Mouse (Mus musculus) embryonic facial prominence, embryonic 10.5 days (tissue): ENCODE results near the gene Cnot6. TPM values are rescaled to one million over a fixed set of nuclear protein-coding genes. Genes with fewer than 3 reads are reported as not detected.

Source experiments
- DNase-seq: peaks from one replicate; pipeline ENCODE4 v3.0.0-alpha.2; 2017; ENCODE audit warnings: low spot score
- H3K27ac ChIP-seq: fragments of 300-500 bp; sonication (generic); replicated peaks from 2 replicates; pipeline ENCODE4 v1.5.1; 2016; ENCODE audit warnings: mild to moderate bottlenecking
- H3K27me3 ChIP-seq: fragments of 300-500 bp; sonication (generic); replicated peaks from 2 replicates; pipeline ENCODE4 v1.6.1; 2016; ENCODE audit warnings: low read depth, mild to moderate bottlenecking; ENCODE audit not compliant: poor library complexity, severe bottlenecking
- H3K36me3 ChIP-seq: fragments of 300-500 bp; sonication (generic); replicated peaks from 2 replicates; pipeline ENCODE4 v1.6.1; 2016; ENCODE audit warnings: mild to moderate bottlenecking, moderate library complexity
- H3K4me1 ChIP-seq: fragments of 300-500 bp; sonication (generic); 2 replicates; pipeline ENCODE4 v1.6.1; 2016
- H3K4me3 ChIP-seq: fragments of 300-500 bp; sonication (generic); 2 replicates; pipeline ENCODE4 v1.5.1; 2016; ENCODE audit warnings: mild to moderate bottlenecking, moderate library complexity
- H3K9me3 ChIP-seq: fragments of 300-500 bp; sonication (generic); 2 replicates; pipeline ENCODE4 v1.6.1; 2016; ENCODE audit warnings: mild to moderate bottlenecking
- WGBS: fragments of 180-500 bp; shearing (Covaris S2); methylation state at CpG from one replicate; pipeline ENCODE4 v1.1.7; 2016; 5-methylcytosine and 5-hydroxymethylcytosine counted together
- polyA plus RNA-seq: library from polyadenylated mRNA; unstranded; fragments of >200 nt; fragmentation: Nextera tagmentation; extraction: Ambion mirVana; gene quantifications from 2 replicates; pipeline ENCODE4 v1.2.1, GENCODE M21; 2016

Gene Cnot6
- polyA plus RNA-seq = 60.7 and 61.7 TPM in 2 replicates

DNA sequence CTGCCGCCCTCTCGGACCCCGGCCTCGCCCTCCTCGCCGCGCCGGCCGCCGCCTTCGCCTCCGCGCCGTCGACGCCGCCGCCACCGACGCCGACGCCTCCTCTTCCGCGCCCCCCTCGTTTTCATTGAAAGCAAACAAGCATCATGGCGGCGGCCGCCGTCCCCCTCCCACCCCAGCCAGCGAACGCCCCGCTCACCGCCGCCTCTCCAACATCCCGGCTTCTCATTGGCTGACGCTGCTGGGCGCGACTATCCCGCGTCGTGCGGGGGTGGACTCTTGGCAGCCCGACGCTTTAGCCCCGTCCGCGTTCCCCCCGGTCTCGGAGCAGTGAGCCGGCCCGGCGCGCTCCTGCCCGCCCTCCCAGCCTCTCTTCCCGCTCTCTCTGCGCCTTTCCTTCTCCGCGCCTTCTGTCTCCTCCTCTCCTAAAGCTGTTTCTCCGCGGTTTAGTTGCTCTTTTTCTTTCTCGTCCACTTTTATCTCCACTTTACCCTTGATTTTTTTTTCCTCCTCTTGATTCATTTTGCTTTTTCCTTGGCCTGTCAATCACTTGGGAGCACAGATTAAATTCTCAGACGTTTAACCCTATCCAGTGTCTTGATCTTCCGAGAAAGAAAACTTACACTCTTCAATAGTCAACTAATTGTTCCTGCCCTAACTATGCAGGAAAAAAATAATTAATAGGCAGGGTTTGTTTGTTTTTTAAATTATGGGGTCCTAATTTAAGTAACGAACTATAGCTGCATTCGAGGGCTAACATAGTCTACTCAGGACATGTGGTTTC, at the start of gene Cnot6:
TSS of gene Cnot6 (minus strand) at position 169 of the 781 bp plus-strand sequence.
- WGBS = 1% methylated on average over 65 of the region's 65 CpGs
- Histone ChIP-seq H3K27me3 (no peaks in the 10 kb centered on the region), H3K4me1 (peaks cover 35% of the 10 kb centered on the region), H3K4me3 (peak within 1 kb of the TSS; percentile 99), H3K36me3 (peaks cover 29% of the 10 kb centered on the region), H3K27ac (peak within 1 kb of the TSS; percentile 100), H3K9me3 (no peaks in the 10 kb centered on the region)
- peak; percentile 100 for DNase-seq

DNA sequence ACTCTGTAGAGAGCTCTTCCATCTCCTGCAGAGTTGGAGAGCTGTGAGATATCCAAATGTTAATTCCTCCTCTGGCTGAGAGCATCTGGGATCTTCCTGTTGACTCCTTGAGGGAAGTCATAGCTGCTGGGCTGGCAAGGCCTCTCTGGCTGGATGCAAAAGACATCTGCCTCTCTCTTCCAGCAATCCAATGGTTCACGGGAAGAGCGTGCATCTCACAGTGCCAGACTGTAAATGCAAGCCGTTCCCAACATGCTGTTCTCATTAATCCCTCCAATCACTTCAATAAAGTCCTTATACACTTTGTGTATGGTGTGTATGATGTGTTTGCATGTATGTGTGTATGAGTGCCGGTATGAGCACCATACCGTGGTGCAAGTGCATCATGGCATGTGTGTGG, 48.6 kb upstream of the Cnot6 start:
- H3K4me1 ChIP-seq = peaks cover 25% of the 10 kb centered on the region
- H3K4me3 ChIP-seq = no peak overlapping the region
- DNase-seq = no peak
- H3K27ac ChIP-seq = no peak overlapping the region
- no peaks in the 10 kb centered on the region for H3K9me3 ChIP-seq
- H3K36me3 ChIP-seq = no peaks in the 10 kb centered on the region
- no peaks in the 10 kb centered on the region for H3K27me3 ChIP-seq
- WGBS = 85% methylated on average over 5 of the region's 5 CpGs

DNA sequence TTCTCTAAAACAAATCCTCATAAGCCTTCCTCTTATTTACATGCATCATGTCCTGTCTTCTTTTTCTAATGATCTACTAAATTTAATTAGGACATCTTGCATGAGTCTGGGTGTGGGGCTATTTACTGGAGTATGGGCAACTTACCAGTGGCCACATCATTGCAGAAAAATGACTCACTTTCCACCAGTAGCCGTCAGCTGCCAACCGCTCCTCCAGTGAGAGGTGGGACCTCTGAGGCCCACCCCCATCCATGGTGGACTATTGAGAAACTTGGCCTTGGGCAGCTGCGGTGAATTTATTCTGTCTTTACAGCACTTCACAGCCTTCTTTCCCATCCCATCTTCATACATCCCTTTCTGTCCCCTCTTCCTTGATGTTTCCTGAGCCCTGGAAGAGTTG, 45.6 kb upstream of the Cnot6 start:
- Histone ChIP-seq H3K4me3 (no peak overlapping the region), H3K36me3 (no peaks in the 10 kb centered on the region), H3K9me3 (no peaks in the 10 kb centered on the region), H3K4me1 (peaks cover 14% of the 10 kb centered on the region), H3K27ac (no peak overlapping the region), H3K27me3 (no peaks in the 10 kb centered on the region)
- no peak for DNase-seq
- WGBS = 91% methylated on average over 3 of the region's 3 CpGs

DNA sequence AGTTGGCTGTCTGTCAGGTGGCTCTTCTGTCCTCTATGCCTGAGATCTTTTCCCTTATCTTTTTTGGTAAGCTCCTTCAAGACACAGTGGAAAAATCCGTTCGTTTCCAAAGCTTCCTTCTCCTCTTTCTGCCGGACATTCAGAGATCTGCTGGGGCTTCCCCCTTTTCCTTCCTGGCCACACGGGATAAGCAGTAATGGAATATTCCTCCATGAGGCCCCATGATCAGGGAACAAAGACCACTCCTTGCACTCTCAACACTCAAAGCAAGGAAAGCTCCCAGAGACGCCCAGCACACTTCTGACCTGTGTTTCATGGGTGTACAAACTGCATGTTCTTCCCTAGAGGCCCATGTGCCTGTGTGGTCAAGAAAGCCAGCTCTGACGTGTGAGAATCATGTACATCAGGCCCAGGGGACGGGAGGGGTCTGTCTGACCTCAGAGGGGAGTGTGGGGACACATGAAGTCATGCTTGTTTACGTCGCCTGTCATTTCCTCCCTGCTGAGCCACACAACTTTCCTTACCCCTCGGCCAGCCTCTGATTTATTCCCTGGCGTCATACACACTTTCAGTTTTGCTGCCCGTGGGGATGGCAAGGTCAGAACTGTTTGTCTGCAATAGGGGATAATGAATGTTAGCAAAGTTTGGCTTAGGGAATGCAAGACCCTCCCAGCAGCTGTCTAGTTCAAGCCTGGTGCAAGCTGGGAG, 42.6 kb upstream of the Cnot6 start:
- WGBS = 58% methylated on average over 12 of the region's 12 CpGs
- Histone ChIP-seq H3K4me1 (peaks cover 9% of the 10 kb centered on the region), H3K27me3 (no peaks in the 10 kb centered on the region)

DNA sequence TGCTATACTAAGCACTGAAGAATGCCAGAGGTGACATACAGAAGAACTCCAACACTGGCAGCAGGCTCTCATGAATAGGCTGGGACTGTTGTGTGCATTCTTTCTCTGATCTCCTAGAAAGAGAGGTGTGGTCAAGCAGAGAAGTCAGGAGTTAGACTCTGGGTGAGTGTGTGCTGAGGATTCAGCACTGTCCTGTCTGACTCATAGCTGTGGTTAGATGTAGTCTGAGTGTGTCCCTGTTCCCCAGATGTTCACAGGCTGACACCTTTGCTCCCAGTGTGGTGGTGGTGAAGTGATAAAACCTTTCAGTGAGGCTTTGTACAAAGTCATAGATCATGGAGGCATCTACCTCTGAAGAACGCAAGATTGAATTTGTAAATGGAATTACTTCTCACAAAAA, 34.2 kb upstream of the Cnot6 start:
- Histone ChIP-seq H3K27ac (no peak overlapping the region), H3K9me3 (peaks cover 5% of the 10 kb centered on the region; the same call in 1 of the 2 replicates), H3K4me3 (no peak overlapping the region), H3K36me3 (no peaks in the 10 kb centered on the region), H3K4me1 (no peaks in the 10 kb centered on the region), H3K27me3 (no peaks in the 10 kb centered on the region)
- WGBS = 88% methylated on average over 1 of the region's 1 CpGs
- DNase-seq = no peak

More for the DNA sequence above, 42.6 kb upstream of the Cnot6 start:
- Histone ChIP-seq H3K36me3 (no peaks in the 10 kb centered on the region), H3K9me3 (no peaks in the 10 kb centered on the region), H3K4me3 (no peak overlapping the region), H3K27ac (peak overlapping the region; percentile 44; the same call in 1 of the 2 replicates)
- no peak for DNase-seq

DNA sequence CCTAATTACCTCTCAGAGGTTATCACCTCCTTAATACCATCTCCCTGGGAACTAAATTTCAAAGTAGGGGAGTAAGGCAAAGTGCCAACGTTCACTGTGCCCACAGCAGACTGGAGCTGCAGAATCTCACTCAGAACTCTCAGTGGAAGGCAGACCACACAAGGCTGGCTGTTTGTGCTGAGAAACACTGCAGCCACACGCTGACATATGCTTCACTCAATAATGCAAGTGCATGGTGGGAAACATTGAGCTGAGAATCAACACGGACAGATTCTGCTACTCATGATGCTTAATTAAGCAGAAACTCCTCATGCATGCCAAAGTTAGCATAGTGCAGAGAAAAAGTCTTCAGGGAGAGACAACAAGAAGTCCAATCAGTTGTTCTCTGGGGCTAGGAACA, 33.3 kb upstream of the Cnot6 start:
- H3K4me1 ChIP-seq = no peaks in the 10 kb centered on the region
- DNase-seq = no peak
- no peaks in the 10 kb centered on the region for H3K36me3 ChIP-seq
- 82% methylated on average over 3 of the region's 3 CpGs for WGBS
- no peak overlapping the region for H3K4me3 ChIP-seq
- H3K27me3 ChIP-seq = no peaks in the 10 kb centered on the region
- no peak overlapping the region for H3K27ac ChIP-seq
- H3K9me3 ChIP-seq = peaks cover 5% of the 10 kb centered on the region; the same call in 1 of the 2 replicates

DNA sequence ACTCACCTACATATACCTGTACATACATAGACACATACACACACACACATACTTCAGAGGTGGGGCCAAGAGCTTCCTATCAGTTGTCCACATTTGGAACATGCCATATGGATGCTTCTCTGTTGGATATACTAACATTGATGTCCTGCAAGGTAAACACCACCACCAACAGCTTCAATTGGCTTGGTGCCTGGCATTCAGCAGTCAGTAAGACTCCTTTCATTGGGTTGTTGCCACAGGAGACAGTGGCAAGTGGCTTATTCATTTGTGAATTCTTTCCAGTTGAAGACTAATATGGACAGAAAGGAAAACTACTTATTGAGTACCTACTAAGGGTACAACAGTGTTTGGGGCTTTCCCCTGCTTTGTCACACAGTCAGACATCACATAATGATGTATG, 32.5 kb upstream of the Cnot6 start:
- DNase-seq = no peak
- H3K9me3 ChIP-seq = peaks cover 5% of the 10 kb centered on the region; the same call in 1 of the 2 replicates
- H3K27ac ChIP-seq = no peak overlapping the region
- no peak overlapping the region for H3K4me3 ChIP-seq
- no peaks in the 10 kb centered on the region for H3K27me3 ChIP-seq
- no peaks in the 10 kb centered on the region for H3K4me1 ChIP-seq
- H3K36me3 ChIP-seq = no peaks in the 10 kb centered on the region

DNA sequence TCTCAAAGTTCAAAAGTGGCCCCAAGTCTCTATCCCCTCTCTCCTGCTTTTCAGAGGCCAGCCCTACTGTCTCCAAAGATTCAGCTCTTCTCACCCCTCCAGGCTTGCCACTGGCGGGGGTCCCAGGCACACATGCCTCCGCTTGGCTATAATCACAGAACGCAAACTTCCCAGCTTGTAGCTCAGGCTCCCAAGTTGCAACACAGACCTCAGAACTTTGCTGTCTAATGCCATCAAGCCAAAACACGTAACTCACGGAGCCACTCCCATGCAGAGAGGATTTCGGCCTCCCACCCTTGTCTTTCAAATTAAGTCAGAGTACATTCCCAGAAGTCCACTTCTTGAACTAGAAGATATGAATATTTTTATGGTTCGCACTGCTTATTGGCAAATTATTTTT, 31.1 kb upstream of the Cnot6 start:
- no peak for DNase-seq
- no peak overlapping the region for H3K27ac ChIP-seq
- H3K9me3 ChIP-seq = no peaks in the 10 kb centered on the region
- H3K4me1 ChIP-seq = no peaks in the 10 kb centered on the region
- H3K27me3 ChIP-seq = no peaks in the 10 kb centered on the region
- H3K4me3 ChIP-seq = no peak overlapping the region
- no peaks in the 10 kb centered on the region for H3K36me3 ChIP-seq
- 87% methylated on average over 7 of the region's 7 CpGs for WGBS

DNA sequence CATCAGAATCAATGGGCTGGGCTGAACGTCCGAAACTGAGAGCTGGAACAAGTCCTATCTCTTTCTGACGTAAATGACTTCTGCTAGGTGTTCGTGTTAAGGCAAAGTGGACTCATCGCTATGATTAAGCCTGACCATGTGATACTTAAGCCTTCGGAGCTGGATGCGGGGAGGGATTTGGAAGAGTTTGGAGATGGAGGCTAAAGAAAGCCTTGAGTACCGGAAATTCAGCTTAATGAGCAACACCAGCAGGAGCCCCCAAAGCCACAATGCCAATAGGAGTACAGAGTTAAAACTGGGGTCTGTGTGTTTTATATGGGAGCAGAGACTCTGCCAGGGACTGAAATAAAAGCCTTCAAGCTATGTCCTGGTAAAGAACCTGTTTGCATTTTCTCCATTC, 29.7 kb upstream of the Cnot6 start:
- H3K9me3 ChIP-seq = no peaks in the 10 kb centered on the region
- WGBS = 74% methylated on average over 8 of the region's 8 CpGs
- no peak overlapping the region for H3K4me3 ChIP-seq
- no peaks in the 10 kb centered on the region for H3K36me3 ChIP-seq
- H3K27me3 ChIP-seq = no peaks in the 10 kb centered on the region
- no peak overlapping the region for H3K27ac ChIP-seq
- no peak for DNase-seq
- H3K4me1 ChIP-seq = 0 out of 2 replicates have a peak, but pooled peaks cover 3% of the 10 kb centered on the region

DNA sequence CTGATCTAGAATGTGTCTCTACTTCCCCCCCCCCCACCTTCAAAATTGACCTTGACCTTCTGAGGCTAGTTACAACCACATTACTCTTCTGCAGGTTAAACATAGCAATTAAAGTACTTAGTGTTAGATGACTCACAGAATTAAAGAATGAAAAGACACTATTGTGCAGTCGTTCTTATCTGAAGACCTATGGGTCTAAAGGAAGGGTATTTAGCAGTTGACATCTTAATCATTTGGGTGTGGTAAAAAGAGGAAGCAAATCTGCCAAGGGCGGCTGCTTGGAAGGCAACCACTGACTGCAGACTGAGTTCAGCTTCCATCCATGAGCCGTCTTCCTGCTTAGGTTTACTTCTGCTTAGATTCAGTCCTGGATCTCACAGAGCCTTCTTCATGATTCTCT, 27.3 kb upstream of the Cnot6 start:
- 0 out of 2 replicates have a peak, but pooled peaks cover 3% of the 10 kb centered on the region for H3K4me1 ChIP-seq
- 64% methylated on average over 3 of the region's 3 CpGs for WGBS
- H3K27me3 ChIP-seq = no peaks in the 10 kb centered on the region
- no peaks in the 10 kb centered on the region for H3K36me3 ChIP-seq
- no peak overlapping the region for H3K27ac ChIP-seq
- H3K9me3 ChIP-seq = no peaks in the 10 kb centered on the region
- no peak overlapping the region for H3K4me3 ChIP-seq
- DNase-seq = no peak

DNA sequence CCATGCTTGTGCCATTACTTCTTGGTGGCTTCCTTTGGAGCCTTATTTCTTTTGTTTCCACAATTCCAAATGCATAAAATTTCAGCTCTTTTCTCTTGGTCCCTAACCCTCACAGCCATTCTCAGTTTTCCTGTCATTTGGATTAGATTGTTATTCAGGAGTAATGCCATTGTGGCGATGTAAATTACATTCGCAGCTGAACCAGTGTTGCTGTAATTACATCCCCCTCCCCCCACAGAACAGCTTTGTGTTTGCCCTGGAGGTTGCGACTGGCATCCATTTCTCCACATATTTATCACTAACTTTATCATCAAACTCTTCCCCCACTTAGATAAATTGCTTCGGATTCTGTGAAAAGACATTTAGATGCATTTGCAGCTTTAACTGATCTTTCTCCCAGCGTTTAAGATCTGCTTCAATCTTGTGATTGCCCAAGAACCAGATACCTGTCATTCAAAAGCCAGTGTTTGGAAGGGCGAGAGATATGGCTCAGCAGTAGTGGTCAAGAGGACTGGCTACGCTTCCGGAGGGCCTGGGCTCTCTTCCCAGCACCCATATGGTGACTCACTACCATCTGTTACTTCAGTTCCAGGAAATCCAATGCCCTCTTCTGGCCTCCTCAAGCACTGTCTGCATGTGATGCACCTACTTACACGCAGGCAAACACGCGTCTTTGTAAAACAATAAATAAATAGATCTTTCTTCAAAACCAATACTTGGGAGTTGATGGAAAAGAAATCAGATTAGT, 26.3 kb upstream of the Cnot6 start:
- Histone ChIP-seq H3K4me3 (no peak overlapping the region), H3K27ac (no peak overlapping the region), H3K9me3 (no peaks in the 10 kb centered on the region), H3K4me1 (0 out of 2 replicates have a peak, but pooled peaks cover 3% of the 10 kb centered on the region), H3K36me3 (no peaks in the 10 kb centered on the region), H3K27me3 (no peaks in the 10 kb centered on the region)
- DNase-seq = no peak
- WGBS = 78% methylated on average over 11 of the region's 11 CpGs

DNA sequence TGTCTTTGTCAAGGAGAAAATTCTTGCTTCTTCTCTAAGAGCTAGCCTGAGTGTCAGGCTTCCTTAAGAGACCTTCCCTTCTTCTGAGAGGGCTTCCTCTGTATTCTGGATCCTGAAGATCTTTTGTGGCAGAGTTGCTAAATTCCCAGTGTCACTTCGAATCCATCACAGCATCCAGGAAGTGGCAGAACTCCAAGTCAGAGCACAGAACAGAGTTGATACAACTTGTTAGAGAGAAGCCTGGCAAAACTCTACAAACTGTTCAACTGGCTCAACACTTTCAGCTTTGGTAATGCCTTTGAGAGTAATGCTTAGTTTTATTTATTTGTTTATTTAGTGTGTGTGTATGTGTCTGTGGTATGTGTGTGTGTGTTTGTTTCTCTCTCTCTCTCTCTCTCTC, 25.1 kb upstream of the Cnot6 start:
- 55% methylated on average over 1 of the region's 1 CpGs for WGBS
- DNase-seq = no peak

More for the DNA sequence above, 25.1 kb upstream of the Cnot6 start:
- H3K4me3 ChIP-seq = no peak overlapping the region
- H3K9me3 ChIP-seq = no peaks in the 10 kb centered on the region
- no peaks in the 10 kb centered on the region for H3K27me3 ChIP-seq
- H3K27ac ChIP-seq = no peak overlapping the region
- 0 out of 2 replicates have a peak, but pooled peaks cover 3% of the 10 kb centered on the region for H3K4me1 ChIP-seq
- no peaks in the 10 kb centered on the region for H3K36me3 ChIP-seq
